Mouse (Mus musculus) central nervous system, embryonic 11.5 days (tissue): ENCODE data around the gene Dpep3. TPM values are rescaled to one million over a fixed set of nuclear protein-coding genes. Genes with fewer than 3 reads are reported as not detected.

Experiments used
- polyA plus RNA-seq: library from polyadenylated mRNA; depleted of rRNA; stranded (reverse); fragments of >200 nt; gene quantifications from 2 replicates; pipeline ENCODE4 v1.2.3, GENCODE M21; 2012; rRNA removed

The Dpep3 gene
- polyA plus RNA-seq = not detected in 2 replicates

GRCm38 (mm10) chr8:105979325-105979724 lies at the start of gene Dpep3:
Gene Dpep3, minus strand, starts transcription at chr8:105979429.

GRCm38 (mm10) chr8:106011643-106011986 lies 32.4 kb upstream of the Dpep3 start, which contains the start of gene Ddx28:
Gene Ddx28, minus strand, starts transcription at chr8:106011882.

GRCm38 (mm10) chr8:106005875-106006274 lies 26.6 kb upstream of the Dpep3 start, which contains the start of gene Dpep2nb:
Gene Dpep2nb, minus strand, starts transcription at chr8:106005975.

GRCm38 (mm10) chr8:105990856-105991387 lies 11.7 kb upstream of the Dpep3 start, which contains the start of gene Dus2:
Gene Dus2, plus strand, starts transcription at chr8:105991337.

GRCm38 (mm10) chr8:105965905-105966341 lies 13.3 kb downstream of the Dpep3 start, which contains the start of gene Slc12a4:
Gene Slc12a4, minus strand, starts transcription at chr8:105966097.

GRCm38 (mm10) chr8:105943321-105943739 lies 35.9 kb downstream of the Dpep3 start, which contains the start of gene Lcat:
Gene Lcat, minus strand, starts transcription at chr8:105943382.

GRCm38 (mm10) chr8:105938306-105938669 lies 40.9 kb downstream of the Dpep3 start, which contains the start of gene Psmb10:
Gene Psmb10, minus strand, starts transcription at chr8:105938444.

GRCm38 (mm10) chr8:105933762-105934161 lies 45.5 kb downstream of the Dpep3 start, which contains the start of gene Ctrl:
Gene Ctrl, minus strand, starts transcription at chr8:105933862.

Other genes starting within 250 kb of the Dpep3 start
- gene Gfod2, start 220.8 kb downstream of the Dpep3 start, polyA plus RNA-seq = 23.5 and 50.7 TPM in 2 replicates
- gene Ranbp10, start 152.1 kb downstream of the Dpep3 start, polyA plus RNA-seq = 29.6 and 36.9 TPM in 2 replicates
- gene Tsnaxip1, start 151.7 kb downstream of the Dpep3 start, polyA plus RNA-seq = 0.14 and 0.55 TPM in 2 replicates
- gene Cenpt, start 126.2 kb downstream of the Dpep3 start, polyA plus RNA-seq = 68.4 and 87.0 TPM in 2 replicates
- 63.7 and 70.3 TPM in 2 replicates for gene Thap11, start 124.3 kb downstream of the Dpep3 start, polyA plus RNA-seq
- 199 and 370 TPM in 2 replicates for gene Nutf2, start 118.8 kb downstream of the Dpep3 start, polyA plus RNA-seq
- gene Edc4, start 98.5 kb downstream of the Dpep3 start, polyA plus RNA-seq = 45.7 and 71.5 TPM in 2 replicates
- gene Nrn1l, start 85.9 kb downstream of the Dpep3 start, polyA plus RNA-seq = 0.68 and 1.7 TPM in 2 replicates
- 18.8 and 37.9 TPM in 2 replicates for gene Pskh1, start 79.0 kb downstream of the Dpep3 start, polyA plus RNA-seq
- gene Ctrl, start 45.6 kb downstream of the Dpep3 start, polyA plus RNA-seq = 4.3 and 4.7 TPM in 2 replicates
- gene Psmb10, start 41.0 kb downstream of the Dpep3 start, polyA plus RNA-seq = 31.9 and 69.0 TPM in 2 replicates
- gene Lcat, start 36.0 kb downstream of the Dpep3 start, polyA plus RNA-seq = 2.9 and 5.5 TPM in 2 replicates
- 16.1 and 33.0 TPM in 2 replicates for gene Slc12a4, start 13.3 kb downstream of the Dpep3 start, polyA plus RNA-seq
- 16.8 and 20.7 TPM in 2 replicates for gene Dus2, start 11.9 kb upstream of the Dpep3 start, polyA plus RNA-seq
- not detected in 2 replicates for gene Dpep2nb, start 26.5 kb upstream of the Dpep3 start, polyA plus RNA-seq
- 11.4 and 12.7 TPM in 2 replicates for gene Ddx28, start 32.5 kb upstream of the Dpep3 start, polyA plus RNA-seq
- gene Nfatc3, start 79.4 kb upstream of the Dpep3 start, polyA plus RNA-seq = 12.8 and 27.0 TPM in 2 replicates
- gene Esrp2, start 157.5 kb upstream of the Dpep3 start, polyA plus RNA-seq = 1.3 and 2.7 TPM in 2 replicates
- gene Pla2g15, start 171.0 kb upstream of the Dpep3 start, polyA plus RNA-seq = 11.1 and 11.7 TPM in 2 replicates
- gene Slc7a6, start 189.4 kb upstream of the Dpep3 start, polyA plus RNA-seq = 42.4 and 53.0 TPM in 2 replicates
- gene Slc7a6os, start 231.5 kb upstream of the Dpep3 start, polyA plus RNA-seq = 48.7 and 66.0 TPM in 2 replicates
- gene Prmt7, start 231.5 kb upstream of the Dpep3 start, polyA plus RNA-seq = 34.2 and 39.2 TPM in 2 replicates